Mouse (Mus musculus): ENCODE results near the gene Traf3ip3.

DNA sequence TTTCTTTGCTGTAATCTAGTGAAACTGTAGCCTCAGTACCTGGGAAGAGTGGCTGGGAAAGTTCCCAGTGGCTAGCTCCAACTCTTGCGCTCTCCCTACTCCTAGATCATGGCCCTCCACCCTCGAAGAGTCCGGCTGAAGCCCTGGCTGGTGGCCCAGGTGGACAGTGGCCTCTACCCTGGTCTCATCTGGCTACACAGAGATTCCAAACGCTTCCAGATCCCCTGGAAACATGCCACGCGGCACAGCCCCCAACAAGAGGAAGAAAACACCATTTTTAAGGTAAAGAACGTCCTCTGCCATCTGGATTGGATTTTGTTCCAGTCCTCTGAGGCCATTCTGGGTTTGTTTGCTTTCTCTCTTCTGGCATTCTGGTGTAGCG, 44.4 kb downstream of the Traf3ip3 start:
- no peak for TF ChIP-seq CTCF (IDR thresholded peaks at IDR 0.05; ENCODE audit: low read depth, low read length)
- TF ChIP-seq GATA2 (IDR thresholded peaks at IDR 0.05; ENCODE audit: borderline replicate concordance, low read depth, low read length), result no peak
- no peak for TF ChIP-seq TAL1 (conservative IDR thresholded peaks at IDR 0.05; ENCODE audit: low read depth, low read length)

All from G1E (cell line).